Mouse (Mus musculus): ENCODE measurements around the gene Rabggta. TPM values are rescaled to one million over a fixed set of nuclear protein-coding genes. Genes with fewer than 3 reads are reported as not detected.

The Rabggta gene
- polyA plus RNA-seq, 1 experiment from 2014 or later: 27.4 TPM

Other genes with a start within 250 kb of the Rabggta start
- 26.0 and 36.5 TPM in 2 replicates for gene Dhrs4, start 243.5 kb downstream of the Rabggta start, polyA plus RNA-seq (2014; fragmentation: Nextera tagmentation; extraction: Ambion mirVana)
- gene Carmil3, start 231.6 kb downstream of the Rabggta start, polyA plus RNA-seq (2014; fragmentation: Nextera tagmentation; extraction: Ambion mirVana): 10.1 and 14.0 TPM in 2 replicates
- 1.3 and 1.6 TPM in 2 replicates for gene Cpne6, start 211.8 kb downstream of the Rabggta start, polyA plus RNA-seq (2014; fragmentation: Nextera tagmentation; extraction: Ambion mirVana)
- 0.15 and 0.20 TPM in 2 replicates for gene Nrl, start 197.3 kb downstream of the Rabggta start, polyA plus RNA-seq (2014; fragmentation: Nextera tagmentation; extraction: Ambion mirVana)
- 11.3 and 12.6 TPM in 2 replicates for gene Pck2, start 182.0 kb downstream of the Rabggta start, polyA plus RNA-seq (2014; fragmentation: Nextera tagmentation; extraction: Ambion mirVana)
- gene Dcaf11, start 162.3 kb downstream of the Rabggta start, polyA plus RNA-seq (2014; fragmentation: Nextera tagmentation; extraction: Ambion mirVana): 81.5 and 85.4 TPM in 2 replicates
- 0.52 TPM in 1 of 2 replicates, not detected in the other for gene A730061H03Rik, start 161.9 kb downstream of the Rabggta start, polyA plus RNA-seq (2014; fragmentation: Nextera tagmentation; extraction: Ambion mirVana)
- 0.77 and 1.8 TPM in 2 replicates for gene Fitm1, start 146.6 kb downstream of the Rabggta start, polyA plus RNA-seq (2014; fragmentation: Nextera tagmentation; extraction: Ambion mirVana)
- gene Psme1, start 144.1 kb downstream of the Rabggta start, polyA plus RNA-seq (2014; fragmentation: Nextera tagmentation; extraction: Ambion mirVana): 126 TPM in 2 replicates
- gene Emc9, start 137.0 kb downstream of the Rabggta start, polyA plus RNA-seq (2014; fragmentation: Nextera tagmentation; extraction: Ambion mirVana): 6.4 and 8.5 TPM in 2 replicates
- gene Psme2, start 131.2 kb downstream of the Rabggta start, polyA plus RNA-seq (2014; fragmentation: Nextera tagmentation; extraction: Ambion mirVana): 195 and 222 TPM in 2 replicates
- 10.6 and 12.1 TPM in 2 replicates for gene Rnf31, start 130.6 kb downstream of the Rabggta start, polyA plus RNA-seq (2014; fragmentation: Nextera tagmentation; extraction: Ambion mirVana)
- 6.9 and 7.6 TPM in 2 replicates for gene Irf9, start 118.7 kb downstream of the Rabggta start, polyA plus RNA-seq (2014; fragmentation: Nextera tagmentation; extraction: Ambion mirVana)
- gene Rec8, start 104.2 kb downstream of the Rabggta start, polyA plus RNA-seq (2014; fragmentation: Nextera tagmentation; extraction: Ambion mirVana): 8.2 and 8.8 TPM in 2 replicates
- 71.2 and 73.1 TPM in 2 replicates for gene Ipo4, start 86.3 kb downstream of the Rabggta start, polyA plus RNA-seq (2014; fragmentation: Nextera tagmentation; extraction: Ambion mirVana)
- 1.7 and 4.0 TPM in 2 replicates for gene Gm49378, start 84.4 kb downstream of the Rabggta start, polyA plus RNA-seq (2014; fragmentation: Nextera tagmentation; extraction: Ambion mirVana)
- gene Tm9sf1, start 78.5 kb downstream of the Rabggta start, polyA plus RNA-seq (2014; fragmentation: Nextera tagmentation; extraction: Ambion mirVana): 60.2 and 61.9 TPM in 2 replicates
- 0.38 and 0.48 TPM in 2 replicates for gene Tssk4, start 72.1 kb downstream of the Rabggta start, polyA plus RNA-seq (2014; fragmentation: Nextera tagmentation; extraction: Ambion mirVana)
- 67.7 and 70.2 TPM in 2 replicates for gene Mdp1, start 61.8 kb downstream of the Rabggta start, polyA plus RNA-seq (2014; fragmentation: Nextera tagmentation; extraction: Ambion mirVana)
- 54.6 and 58.8 TPM in 2 replicates for gene Gmpr2, start 50.3 kb downstream of the Rabggta start, polyA plus RNA-seq (2014; fragmentation: Nextera tagmentation; extraction: Ambion mirVana)
- 596 and 597 TPM in 2 replicates for gene Nedd8, start 50.1 kb downstream of the Rabggta start, polyA plus RNA-seq (2014; fragmentation: Nextera tagmentation; extraction: Ambion mirVana)
- gene Tinf2, start 40.4 kb downstream of the Rabggta start, polyA plus RNA-seq (2014; fragmentation: Nextera tagmentation; extraction: Ambion mirVana): 52.7 and 63.1 TPM in 2 replicates
- 0.36 and 0.49 TPM in 2 replicates for gene Tgm1, start 8.3 kb downstream of the Rabggta start, polyA plus RNA-seq (2014; fragmentation: Nextera tagmentation; extraction: Ambion mirVana)
- gene Dhrs1, start 23.4 kb upstream of the Rabggta start, polyA plus RNA-seq (2014; fragmentation: Nextera tagmentation; extraction: Ambion mirVana): 68.6 and 72.1 TPM in 2 replicates
- gene Nop9, start 23.4 kb upstream of the Rabggta start, polyA plus RNA-seq (2014; fragmentation: Nextera tagmentation; extraction: Ambion mirVana): 47.0 and 47.6 TPM in 2 replicates
- gene Cideb, start 36.2 kb upstream of the Rabggta start, polyA plus RNA-seq (2014; fragmentation: Nextera tagmentation; extraction: Ambion mirVana): 0.33 TPM in 1 of 2 replicates, not detected in the other
- 0.28 and 0.62 TPM in 2 replicates for gene Ltb4r2, start 39.2 kb upstream of the Rabggta start, polyA plus RNA-seq (2014; fragmentation: Nextera tagmentation; extraction: Ambion mirVana)
- 0.14 TPM in 1 of 2 replicates, not detected in the other for gene Ltb4r1, start 43.7 kb upstream of the Rabggta start, polyA plus RNA-seq (2014; fragmentation: Nextera tagmentation; extraction: Ambion mirVana)
- 6.6 and 7.6 TPM in 2 replicates for gene Adcy4, start 61.8 kb upstream of the Rabggta start, polyA plus RNA-seq (2014; fragmentation: Nextera tagmentation; extraction: Ambion mirVana)
- 11.0 and 12.9 TPM in 2 replicates for gene Ripk3, start 66.6 kb upstream of the Rabggta start, polyA plus RNA-seq (2014; fragmentation: Nextera tagmentation; extraction: Ambion mirVana)
- 19.5 and 25.5 TPM in 2 replicates for gene Nfatc4, start 100.9 kb upstream of the Rabggta start, polyA plus RNA-seq (2014; fragmentation: Nextera tagmentation; extraction: Ambion mirVana)
- 8.3 and 8.8 TPM in 2 replicates for gene Nynrin, start 131.7 kb upstream of the Rabggta start, polyA plus RNA-seq (2014; fragmentation: Nextera tagmentation; extraction: Ambion mirVana)
- gene Cbln3, start 162.1 kb upstream of the Rabggta start, polyA plus RNA-seq (2014; fragmentation: Nextera tagmentation; extraction: Ambion mirVana): 0.17 and 0.31 TPM in 2 replicates
- gene Khnyn, start 162.7 kb upstream of the Rabggta start, polyA plus RNA-seq (2014; fragmentation: Nextera tagmentation; extraction: Ambion mirVana): 7.8 and 9.3 TPM in 2 replicates
- gene Sdr39u1, start 178.0 kb upstream of the Rabggta start, polyA plus RNA-seq (2014; fragmentation: Nextera tagmentation; extraction: Ambion mirVana): 39.7 and 41.9 TPM in 2 replicates
- gene Cma1, start 222.4 kb upstream of the Rabggta start, polyA plus RNA-seq (2014; fragmentation: Nextera tagmentation; extraction: Ambion mirVana): not detected in 2 replicates
- gene Cma2, start 228.7 kb upstream of the Rabggta start, polyA plus RNA-seq (2014; fragmentation: Nextera tagmentation; extraction: Ambion mirVana): not detected in 2 replicates